Mouse (Mus musculus) lung, postnatal 10 days (tissue): ENCODE results near the gene Siah1a.

Source experiments
- DNase-seq: peaks from one replicate; pipeline ENCODE4 v3.0.0; 2021

Siah1a gene

DNA sequence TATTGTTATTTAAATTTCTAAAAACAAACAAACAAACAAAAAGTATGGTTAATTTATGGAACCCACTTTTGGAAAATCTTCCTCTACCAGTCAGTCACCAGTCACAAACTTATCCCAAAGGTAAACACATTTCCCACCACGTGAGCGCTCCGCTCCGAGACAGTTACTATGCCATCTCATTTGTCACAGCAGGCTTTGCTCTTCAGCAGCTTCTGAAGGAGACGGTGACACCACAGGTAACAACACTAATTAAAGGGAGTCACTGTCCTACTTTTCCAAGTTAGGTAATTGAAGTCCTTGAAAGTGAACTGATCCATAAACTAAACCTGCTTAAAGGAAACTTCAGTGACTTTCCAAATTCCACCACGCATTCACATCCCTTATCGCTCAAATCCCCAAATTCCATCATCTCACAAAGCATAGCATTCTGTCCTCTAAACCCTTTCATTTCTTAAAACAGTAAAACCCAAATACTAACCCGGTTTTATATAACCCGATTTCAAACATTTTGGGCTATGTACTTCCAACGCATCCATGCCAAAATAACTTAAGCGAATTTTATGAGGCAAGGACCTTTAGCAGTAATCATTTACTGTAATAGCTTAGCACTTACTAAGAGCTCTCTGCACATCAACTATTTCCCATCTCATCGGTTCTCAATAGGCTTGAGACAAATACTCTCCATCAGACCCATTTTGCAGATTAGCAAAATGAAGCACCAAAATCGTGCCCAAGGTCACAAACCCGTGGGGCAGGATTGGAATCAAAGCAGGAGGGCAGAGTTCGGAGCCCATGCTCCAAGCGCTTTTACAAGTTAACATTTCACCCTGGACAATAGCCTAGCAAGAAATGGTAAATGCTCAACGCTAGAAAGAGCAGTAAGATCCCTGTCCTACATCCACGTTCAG, 1.2 kb downstream of the Siah1a start:
- no peak for DNase-seq

DNA sequence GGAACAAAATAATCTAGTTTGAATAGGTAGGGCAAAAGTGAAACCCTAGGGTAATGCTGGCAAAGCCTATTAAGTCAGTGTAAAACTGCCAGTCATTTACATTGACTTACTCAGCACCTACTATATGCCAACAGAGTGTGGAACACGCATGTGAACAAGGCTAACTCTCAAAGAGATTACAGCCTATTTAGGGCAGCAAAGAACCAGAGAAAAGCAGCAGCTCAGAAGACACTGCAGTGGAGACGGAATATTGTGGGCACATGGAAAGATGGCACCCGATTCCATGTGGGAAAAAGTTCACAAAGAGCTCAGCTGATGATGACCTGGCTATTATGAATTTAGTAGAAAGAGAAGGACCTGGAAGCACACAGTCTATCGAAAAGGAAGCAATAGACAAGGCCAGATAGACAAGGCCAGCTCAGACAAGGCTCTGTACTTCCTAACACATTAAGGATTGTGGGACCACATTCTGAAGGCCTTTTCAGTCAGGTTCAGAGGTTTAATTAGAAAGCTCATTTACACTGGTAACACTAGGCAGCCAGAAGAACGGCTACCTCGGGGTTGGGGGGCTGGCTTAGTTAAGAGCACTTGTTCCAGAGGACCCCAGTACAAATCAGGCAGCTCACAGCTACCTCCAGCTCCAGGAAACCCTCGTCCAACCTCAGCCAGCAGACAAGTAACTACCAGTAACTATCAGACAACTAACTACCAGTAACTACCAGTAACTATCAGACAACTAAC, 3.0 kb downstream of the Siah1a start:
- DNase-seq: no peak

DNA sequence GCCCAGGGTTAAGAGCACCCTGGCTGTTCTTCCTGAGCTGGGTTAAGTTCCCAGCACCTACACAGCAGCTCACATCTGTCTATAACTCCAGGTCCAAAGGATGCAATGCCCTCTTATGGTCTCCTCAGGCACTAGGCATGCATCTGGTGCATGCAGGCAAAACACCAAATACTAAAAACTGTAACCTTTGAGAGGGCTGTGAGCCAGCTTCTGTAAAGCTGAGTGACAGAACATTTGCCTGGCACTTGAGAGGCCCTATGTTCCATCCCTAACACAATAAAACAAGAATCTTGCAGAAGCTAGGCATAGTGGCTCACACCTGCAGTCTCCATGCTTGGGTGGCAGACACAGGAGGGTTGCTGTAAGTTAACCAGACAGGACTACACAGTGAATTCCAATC, 4.1 kb downstream of the Siah1a start:
- no peak for DNase-seq

DNA sequence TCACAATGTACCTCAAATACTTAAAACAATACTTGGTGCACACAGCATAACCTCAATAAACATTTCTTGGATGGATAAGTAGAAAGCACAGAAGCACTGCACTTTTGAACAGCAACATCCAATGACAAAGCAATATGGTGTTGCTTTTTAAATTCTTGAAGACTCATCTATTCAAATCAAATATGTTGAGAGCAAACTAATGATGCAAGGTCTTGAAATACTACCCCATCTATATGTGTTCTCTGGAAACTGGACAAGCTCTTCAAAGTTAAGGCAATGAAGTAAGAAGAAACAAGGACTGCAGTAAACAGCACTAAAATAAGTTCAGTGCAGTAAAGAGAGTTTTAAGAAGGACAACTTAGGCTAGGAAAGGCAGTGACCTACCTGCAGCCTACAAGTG, 4.8 kb downstream of the Siah1a start:
- DNase-seq: no peak

DNA sequence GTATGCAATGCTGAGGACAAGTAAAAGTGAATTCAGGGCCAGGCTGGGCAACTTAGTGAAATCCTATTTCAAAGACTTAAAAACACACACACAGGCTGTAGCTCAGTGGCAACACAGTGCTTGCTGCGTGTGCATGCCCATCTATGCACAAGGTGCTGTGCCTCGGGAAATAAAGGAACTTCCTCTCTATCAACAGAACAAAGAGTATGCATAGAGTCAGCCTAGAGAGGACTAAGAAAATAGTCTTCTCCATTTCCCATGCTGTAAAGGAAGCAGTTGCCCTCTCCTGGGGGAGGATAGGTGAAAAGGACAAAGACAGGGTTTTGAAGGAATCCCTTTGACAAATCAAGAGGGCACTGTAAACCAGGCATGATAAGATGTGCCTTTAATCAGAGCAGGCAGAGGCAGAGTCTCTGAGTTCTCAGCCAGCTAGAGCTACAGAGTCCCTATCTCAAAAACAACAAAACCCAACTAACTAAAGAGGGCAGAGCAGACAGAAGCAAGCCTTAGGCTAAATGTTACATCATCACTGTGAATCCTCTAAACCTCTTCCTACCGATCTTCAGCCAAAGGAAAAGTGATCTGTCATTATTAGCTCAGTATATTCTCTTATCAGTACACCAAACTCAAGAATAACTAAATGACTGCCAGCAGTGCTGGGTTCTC, 10.2 kb downstream of the Siah1a start:
- no peak for DNase-seq

DNA sequence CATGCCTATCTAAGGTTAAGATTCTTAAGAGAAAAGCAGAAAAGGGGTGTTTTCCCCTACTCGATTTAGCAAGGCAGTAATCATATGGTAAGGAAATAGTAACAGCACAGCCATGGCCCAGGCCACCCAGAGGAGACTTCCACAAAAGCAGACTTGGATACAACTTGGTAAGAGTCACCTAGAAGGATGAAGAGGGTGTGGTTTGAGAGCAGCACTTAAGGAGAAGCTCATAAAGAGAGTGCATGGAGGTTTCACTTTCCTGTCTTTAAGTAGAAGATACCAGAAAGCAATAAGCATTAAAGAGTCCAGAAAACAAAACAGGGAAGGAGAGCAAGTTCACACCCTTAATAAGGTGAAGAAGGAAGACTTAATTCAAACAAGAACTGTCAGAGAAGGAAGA, 10.8 kb downstream of the Siah1a start:
- DNase-seq: no peak

DNA sequence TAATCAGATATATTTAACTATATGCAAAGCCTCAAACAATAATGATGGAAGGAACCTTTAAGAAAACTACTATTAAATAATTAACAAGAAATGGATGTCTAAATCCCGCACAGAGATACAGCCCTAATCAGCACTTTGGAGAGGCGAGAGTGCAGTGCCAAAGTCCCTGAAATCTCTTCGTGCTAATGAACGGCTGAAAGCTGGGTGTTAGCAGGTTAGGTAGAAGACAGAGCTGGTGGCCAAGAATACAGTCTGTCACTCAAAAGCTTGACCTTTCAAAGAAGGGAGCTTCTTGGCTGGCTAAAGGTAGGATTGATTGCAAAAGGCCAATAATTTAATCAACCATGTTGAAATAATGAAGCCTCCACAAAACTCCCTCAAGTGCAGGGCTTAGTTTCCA, 11.6 kb downstream of the Siah1a start:
- DNase-seq: no peak

DNA sequence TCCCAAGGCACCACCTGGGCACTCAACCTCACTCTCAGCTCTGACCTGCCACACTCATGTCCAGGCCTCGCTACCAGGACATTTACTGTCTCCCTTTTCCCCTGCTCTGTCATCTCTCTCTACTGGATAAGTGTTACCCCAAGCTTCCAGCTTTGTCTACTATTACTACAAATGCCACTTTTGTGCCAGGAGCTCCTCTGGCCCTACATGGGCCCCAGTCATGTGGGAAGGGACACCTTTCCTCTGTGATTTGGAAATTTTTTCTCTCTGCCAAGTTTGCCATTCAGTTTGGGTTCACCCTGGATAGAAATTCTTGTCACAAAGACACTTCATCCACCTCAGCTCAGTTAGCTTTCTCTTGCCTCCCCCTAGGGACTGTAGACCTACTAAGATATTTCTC, 14.9 kb downstream of the Siah1a start:
- no peak for DNase-seq

DNA sequence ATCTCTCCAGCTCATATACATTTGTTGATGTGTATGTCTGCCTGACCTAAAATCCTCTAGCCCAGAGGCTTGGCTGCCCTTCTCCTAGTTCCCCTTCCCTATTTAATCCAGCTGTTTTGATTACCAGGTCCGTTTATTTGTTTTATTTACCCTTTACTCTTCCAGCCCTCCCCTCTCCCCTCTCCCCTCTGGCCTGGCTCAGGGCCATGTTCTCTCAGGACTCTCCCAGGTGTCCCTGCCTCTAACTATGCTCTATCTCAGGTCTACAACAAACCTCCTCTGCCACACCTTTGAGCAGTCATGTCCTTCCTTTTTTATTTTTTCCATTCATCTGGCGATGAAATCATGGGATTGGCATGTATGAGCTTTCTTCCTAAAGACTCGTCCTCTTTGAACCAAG, 15.4 kb downstream of the Siah1a start:
- DNase-seq: no peak

DNA sequence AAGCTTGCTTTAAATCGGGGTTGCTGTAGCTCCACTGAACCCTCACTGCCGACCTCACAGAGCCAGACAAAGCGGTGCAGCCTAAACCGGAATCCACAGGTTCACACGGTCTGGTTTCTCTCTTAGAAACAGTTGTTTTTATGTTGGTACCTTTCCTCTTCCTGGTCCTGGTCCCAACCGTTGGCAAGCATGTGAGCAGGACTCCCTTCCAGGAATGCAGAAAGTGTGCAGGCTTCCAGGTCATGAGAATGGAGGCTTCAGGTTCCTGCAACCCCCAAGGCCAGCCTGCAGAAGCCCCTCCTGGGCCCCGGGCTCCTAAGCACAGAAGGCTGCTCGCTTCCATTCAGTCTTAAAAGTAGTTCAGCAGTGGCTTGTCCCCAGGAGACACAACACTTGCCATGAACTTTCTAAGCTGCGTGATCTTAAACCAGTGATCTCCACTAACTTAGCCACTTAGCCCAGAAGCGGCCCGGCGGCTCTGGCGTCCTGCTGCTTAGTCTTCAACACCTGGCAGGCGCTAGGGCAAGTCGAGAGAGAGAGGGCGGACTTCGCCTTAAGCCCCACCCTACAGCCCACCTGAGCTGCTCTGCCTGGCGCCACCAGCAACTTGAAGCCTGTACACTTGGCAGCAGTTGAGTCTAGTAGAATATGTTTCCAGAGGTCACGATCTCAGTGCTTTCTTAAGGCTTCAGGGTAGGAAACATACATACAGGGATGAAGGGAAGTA, 17.3 kb downstream of the Siah1a start:
- peak; percentile 44 for DNase-seq

DNA sequence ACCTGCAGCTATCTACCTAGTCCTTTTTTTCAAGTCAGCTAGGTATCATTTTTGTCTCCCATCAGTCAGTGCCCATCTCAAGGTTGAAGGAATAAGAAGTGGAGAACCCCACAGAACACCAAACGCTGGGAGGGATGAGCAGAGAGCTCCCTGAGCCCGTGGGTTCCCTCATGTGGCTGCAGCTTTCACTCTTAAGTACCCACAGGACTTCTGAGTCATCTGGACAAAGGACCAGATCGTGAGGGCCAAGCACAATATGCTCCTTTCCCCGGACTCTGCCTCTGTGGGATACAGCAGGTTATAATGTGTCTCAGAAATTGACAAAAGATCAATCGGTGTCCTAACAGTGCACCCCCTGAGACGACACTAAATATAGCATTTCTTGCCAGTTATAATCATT, 18.8 kb downstream of the Siah1a start:
- no peak for DNase-seq

DNA sequence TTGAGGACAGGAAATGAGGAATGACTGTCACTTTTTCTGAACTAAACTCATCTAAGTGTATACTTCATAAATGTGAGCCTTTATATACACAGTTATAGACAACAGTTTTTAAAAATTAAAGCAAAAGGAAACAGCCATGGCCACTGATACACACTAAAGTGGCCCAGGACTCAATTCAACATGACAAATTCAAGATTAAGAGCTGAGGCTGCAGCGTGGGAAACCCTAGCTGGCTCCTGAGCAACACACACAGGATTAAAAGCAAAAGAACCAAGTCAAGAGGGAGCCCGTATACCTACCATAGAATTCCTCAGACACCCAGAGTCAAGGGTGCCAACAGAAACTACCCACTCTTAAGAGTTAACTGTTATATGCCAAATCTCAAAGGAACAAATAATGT, 24.2 kb downstream of the Siah1a start:
- no peak for DNase-seq

DNA sequence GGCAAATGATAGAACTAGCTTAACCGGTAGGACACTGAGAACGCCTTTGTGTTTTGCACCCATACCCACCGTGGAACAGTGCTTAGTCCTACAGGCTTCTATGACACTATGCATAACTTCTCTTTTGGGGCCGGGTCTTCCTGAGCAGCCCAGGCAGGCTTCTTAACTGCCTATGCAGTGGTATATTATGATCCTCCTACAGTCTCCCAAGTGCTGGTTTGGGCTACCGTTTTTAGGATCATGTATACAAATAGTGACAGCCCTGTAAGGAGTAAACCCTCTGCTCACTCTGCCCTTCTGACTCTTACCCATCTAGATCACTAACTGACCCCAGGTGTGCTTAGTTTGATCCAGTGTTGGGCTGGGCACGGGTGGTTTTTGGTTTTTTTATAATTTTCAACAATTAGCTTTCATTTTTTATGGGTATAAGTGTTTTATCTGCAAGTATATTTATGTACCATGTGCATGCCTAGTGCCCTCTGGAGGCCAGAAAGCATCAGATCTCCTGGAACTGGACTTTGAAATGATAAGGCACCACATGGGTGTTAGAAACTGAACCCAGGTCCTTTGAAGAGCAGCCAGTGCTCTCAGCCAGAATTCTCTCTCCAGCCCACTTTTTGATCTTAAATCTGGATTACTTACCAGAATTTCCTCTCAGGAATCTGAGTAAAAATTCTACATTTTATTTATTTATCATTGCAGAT, 24.8 kb downstream of the Siah1a start:
- DNase-seq: no peak

DNA sequence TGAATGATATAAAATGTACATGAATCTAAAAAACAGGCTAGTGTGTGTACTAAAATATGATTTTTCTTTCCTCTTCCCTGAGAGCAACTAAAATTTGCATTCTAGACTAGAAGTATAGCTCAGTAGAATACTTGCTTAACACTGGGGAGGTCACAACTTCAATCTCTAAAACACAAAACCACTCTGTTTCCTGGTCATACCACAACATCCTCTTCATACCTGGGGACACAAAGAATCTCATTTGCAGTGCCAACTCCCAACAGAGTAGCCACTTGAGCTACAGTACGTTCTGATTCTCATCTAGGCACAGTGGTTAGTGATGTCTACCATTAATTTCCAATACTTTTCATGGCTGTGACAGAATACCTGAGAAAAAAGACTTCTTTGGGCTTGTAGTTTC, 26.4 kb downstream of the Siah1a start:
- no peak for DNase-seq

DNA sequence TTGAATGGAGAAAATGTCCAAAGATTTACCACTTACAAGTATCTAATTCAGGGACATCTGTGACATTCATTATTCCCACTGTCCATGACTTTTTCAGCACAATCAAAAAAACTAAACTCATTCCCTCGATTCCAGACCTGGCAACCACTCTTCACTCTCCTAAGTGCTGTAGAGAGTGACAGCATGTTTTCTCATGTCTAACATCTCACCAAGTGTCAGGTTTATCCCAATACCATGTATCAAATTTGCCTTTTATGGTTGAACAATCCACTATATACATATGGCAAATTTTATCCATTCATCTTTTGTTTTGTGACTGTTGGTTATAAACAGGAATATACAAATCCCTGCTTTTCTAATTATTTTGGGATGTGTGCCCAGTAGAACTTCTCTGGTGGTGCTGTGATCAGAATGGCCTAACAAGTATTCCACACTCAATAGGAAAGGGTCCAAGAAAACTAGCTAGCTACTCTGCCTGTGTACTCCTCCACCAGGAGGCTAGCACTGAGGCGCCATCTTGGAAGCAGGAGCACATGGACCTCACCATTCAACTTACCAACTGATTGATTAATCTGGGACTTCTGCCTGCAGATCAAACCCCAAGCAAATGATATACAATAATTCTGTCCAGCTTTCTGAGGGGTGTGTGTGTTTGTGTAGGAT, 27.3 kb downstream of the Siah1a start:
- no peak for DNase-seq

DNA sequence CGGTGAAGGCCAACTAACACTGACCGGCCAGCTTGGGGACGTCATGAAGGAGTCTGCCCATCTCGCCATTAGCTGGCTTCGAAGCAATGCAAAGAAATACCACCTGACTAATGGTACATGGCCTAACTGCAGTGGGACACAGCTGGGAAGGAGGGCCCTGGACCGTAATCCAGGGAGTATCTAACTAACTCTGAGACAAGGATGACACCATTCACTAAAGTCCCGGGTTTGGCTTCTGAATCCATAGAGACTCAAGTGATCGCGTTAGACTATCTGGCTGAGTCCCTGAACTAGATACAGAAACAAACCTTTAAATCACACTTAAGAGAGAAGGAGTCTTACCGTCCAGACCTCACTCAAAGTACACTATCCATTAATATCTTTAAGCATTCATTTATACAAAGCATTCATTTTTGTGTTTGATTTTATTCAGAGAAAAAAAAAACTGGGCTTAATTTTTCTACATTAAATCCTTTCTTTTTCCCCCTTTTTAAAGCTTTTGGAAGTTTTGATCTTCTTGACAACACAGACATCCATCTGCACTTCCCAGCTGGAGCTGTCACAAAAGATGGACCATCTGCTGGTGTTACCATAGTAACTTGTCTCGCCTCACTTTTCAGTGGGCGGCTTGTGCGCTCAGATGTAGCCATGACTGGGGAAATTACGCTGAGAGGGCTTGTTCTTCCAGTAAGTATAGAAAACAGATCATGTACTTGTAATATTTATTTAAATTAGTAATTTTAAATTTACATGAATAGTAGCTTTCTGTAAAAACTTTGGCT, 32.1 kb downstream of the Siah1a start:
- DNase-seq: peak; percentile 48

DNA sequence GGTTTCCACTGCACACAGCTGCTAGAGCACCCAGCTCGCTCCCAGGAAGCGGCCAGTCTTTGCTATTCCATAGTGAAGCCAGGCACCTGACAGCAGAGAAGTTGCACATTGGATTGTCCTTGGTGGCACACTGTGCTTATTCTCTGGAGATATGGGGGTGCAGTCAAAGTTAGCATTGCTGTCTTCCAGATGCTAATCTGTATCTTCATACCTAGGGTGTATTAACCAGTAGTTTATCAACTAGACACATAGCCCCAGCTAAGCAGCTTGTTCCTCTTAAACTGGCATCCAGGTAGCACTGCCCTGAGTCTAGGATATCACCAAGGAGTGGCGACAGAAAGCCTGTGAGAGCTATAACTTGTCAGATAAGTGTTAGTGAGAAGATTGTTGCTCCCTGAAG, 33.1 kb downstream of the Siah1a start:
- no peak for DNase-seq

DNA sequence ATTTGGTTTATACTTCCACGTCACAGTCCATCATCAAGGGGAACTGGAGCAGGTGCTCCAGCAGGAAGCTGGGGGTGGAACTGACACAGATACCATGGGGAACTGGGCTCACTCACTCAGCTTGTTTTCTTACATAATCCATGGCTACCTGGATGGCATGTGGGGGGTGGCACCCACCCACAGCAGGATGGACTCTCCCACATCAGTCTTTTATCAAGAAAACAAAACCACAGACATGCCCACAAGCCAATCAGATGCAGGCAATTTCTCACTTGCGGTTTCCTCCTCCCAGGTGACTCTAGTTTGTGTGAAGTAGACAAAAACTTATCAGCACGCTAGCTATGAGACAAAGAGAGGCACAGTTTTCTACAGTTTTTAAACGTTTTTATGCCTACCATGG, 37.9 kb downstream of the Siah1a start:
- DNase-seq: no peak

DNA sequence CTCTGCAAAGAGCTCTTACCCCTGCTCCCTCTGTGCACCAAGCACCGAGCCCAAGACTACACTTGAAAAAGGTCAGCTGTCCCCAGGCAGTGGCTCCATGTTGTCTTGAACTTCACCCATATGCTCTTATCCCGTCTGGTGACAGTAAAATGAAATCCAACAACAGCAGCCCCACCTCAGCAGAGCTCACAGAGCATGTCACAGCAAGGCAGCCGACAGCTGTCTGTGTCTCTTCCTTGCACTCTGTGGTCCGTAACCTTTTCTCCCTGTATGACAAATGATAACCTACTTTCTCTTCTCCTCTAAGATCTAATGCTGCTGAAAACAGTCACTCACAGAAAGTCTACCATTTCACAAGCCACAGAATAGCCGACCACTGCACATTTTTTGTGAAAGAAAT, 39.0 kb downstream of the Siah1a start:
- no peak for DNase-seq

DNA sequence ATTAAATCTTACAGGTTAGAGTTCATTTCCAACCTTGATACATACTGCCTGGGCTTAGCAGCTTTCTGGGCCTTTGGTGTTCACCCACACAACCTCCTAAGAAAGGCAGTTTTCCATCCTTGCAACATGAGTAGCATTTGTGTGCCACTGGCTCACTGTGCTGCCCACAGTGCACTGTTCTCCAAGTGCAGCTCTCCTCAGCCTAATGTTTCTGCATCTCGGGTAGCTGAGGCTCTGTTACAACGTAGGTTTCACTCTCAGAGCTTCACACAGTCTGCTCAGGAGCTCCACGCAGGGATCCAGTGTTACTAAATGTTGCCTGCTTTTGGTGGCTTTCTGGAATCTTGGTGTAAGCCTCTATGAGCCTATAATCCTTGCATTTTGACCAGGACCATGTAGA, 40.4 kb downstream of the Siah1a start:
- no peak for DNase-seq

DNA sequence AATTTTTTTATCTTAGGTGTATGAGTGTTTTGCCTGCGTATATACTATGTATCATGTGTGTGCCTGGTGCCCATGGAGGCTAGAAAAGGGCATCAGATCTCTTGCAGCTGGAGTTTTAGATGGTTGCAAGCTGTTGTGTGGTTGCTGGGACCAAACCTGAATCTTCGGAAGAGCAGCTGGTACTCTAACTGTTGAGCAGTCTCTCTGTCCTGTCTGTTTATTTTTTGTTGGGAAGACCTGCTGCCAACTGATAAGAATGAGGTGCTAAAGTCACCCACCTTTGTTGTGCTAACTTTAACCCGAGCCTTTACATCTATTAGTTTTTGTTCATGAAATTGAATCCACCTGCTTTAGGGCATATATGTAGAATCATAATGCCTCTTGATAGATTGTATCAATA, 43.3 kb downstream of the Siah1a start:
- DNase-seq: no peak
